Mouse (Mus musculus): Measurements from ENCODE around the gene Klc3.

Gene Klc3

DNA sequence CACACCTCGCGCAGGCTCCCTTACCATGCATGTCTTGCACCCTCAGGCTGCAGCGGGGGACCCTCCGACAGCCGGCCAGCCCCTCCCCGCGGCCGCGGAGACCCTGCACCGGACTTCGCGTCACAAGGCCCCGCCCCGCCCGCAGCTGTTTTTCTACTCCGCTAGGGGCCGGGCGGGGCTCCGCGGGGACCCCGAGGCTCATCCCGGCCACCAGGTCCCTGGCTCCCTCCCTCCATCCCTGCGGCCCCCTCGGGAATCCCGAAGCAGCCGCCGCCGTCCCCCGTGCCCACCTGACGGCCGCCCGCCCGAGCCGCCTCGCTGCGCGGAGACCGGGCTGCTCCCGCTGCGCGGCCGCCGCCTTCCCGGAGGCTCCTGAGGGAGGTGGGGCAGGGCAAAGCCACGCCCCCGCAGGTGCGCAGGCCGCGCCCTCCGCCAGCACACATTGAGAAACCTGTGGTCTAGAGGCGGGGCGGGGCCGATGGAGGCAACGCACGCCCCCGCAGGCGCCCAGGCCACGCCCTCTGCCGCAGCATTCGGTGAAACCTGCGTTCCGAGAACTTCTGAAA, at the start of gene Klc3:
Gene Klc3, minus strand, starts transcription at position 374 of the 566 bp plus-strand sequence.
- peak; percentile 91 to 94 for DNase-seq

DNA sequence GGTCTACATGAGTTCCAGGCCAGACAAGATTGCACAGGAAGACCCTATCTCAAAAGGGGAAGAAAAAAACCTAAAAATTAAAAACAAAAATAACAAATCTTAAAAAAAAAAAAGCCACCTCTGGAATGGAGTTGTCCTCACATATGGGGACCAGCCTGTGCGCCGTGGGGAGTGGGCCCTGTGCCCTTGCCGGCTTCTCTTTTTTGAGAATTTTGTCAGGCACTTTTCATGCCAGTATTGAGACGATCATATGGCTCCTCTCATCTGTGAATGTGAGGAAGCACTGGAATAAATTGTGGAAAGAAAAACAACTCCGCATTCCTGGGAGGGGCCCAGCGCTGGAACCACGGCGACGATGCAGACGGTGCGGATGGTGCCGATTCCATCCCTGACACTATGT, 45.3 kb upstream of the Klc3 start:
- no peak for DNase-seq

DNA sequence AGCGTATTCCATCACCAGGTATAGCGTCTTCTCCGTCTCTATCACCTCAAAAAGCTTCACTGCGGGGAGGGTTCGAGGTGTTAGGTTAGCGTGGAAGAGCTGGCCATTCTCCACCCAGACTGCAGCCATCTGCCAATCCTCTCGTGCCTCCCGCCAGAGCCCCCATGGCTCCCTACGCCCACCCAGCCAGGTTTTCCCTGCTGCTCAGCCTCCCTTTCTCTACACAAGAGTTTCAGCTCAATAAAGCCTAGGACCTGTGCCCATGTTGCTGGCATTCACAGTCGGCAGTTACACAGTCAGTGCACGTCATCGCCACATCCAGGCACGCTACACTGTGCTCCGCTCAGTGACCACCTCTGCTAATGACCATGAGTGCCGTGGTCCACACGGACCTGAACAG, 43.8 kb upstream of the Klc3 start:
- DNase-seq: no peak

DNA sequence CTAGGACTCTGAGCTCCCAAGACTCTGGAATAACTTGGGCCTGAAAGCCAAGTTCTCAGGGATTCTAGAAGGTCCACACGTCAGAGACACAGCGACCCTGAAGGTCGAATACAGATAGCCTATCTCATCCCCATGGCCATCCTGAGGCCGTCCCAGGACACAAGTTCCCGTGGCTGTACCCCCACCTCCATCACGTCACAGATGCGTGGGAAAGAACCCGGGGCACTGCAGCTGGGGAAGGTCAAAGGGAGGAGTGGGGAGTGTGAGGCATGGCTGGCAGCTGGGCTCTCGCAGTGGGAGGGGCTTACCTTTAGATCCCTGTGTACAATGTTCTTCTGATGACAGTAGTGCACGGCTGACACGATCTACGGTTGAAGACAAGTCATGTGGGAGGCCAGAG, 40.9 kb upstream of the Klc3 start:
- no peak for DNase-seq

DNA sequence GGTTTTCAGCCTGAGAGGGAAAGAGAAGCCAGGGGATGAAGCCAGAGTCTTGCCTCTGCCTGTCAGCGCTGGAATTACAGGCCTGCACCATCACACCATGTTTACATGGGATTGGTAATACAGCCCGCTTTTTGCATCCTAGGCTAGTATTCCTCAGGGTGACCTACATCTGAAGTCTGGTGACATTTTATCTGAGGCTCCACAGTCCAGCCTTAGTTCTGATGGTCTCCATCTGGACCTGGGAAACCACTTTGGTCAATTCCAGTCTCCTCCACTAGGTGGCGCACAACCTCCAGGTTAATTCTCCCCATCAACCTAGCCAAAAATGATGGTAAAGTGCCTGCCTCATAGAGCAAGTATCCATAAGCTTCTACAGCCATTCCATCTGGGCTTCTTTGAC, 39.4 kb upstream of the Klc3 start:
- DNase-seq: peak; percentile 52 to 71

DNA sequence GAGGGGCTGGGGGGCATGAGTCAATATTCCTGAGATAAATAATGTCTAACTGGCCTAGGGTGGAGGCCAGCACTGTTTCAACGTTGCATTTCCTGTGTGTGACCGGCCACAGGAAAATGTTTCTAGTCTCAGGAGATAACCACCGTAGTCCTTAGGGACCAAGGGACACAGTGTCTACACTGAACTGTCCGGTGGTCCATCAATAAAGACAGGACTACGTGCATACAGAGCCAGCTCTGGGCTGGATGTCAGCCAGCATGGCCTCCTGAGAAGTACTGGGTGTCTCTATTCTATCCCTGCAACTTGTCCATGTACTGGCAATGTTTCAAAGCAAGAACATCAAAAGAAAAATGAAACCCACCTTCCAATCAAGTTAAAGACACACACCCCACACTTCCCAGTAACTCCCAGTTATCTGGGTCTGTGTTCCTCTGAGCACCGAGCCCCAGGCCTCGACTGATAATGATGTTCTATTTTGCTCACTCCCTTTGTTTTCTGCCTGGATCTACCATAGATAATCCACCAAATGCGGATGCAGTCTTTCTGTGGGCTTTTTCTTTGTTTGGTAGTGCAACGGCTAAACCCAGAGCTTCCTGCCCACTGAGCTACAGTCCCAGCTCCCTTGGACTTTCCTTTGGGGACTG, 37.7 kb upstream of the Klc3 start:
- no peak for DNase-seq

DNA sequence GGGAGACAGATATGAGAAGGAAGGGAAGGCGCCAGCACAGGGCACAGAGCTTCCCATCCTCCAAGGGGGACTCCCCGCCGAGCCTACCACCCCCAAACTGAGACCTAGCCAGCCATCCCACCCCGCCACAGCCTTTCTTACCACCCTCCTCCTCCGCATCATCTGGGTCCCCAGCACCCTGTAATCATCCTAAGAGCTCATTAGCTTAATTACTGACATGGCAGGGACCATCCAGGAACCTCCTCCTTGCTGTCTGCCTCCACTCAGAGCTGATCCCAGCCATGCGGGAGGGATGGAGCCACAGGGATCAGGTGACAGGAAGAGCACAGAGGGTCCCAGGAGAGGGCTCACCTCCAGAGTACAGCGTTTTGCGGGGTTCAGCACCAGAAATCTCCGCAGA, 33.1 kb upstream of the Klc3 start:
- no peak for DNase-seq

DNA sequence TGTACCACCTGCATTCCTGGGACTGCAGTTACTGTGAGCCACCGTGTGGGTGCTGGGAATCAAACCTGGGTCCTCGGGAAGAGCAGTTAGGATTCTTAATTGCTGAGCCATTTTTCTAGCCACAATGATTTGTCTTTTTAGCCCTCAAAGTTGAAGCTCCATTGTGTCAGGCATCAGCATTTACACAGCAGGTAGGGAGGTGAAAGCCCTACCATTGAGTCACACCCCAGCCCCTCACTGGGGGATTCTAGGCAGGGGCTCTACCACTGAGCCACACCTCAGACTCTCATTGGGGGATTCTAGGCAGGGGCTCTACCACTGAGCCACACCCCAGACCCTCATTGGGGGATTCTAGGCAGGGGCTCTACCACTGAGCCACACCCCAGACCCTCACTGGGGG, 32.4 kb upstream of the Klc3 start:
- DNase-seq: no peak

DNA sequence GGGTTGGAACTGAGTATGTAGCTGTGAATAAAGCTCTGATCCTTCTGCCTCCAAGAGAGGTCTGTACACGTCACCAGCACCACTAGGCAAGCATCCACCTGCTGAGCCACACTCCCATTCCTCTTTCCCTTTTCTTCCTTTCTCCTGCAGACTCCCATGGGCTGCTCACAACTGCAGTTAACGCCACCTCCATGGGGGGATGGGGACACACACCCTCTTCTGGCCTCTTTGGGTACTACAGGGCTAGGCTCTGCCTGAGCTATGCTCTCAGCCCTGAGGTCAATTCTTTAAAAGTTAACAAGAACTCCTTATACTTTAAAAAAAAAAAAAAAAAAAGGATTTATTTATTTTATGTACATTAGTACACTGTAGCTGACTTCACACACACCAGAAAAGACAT, 28.6 kb upstream of the Klc3 start:
- no peak for DNase-seq

DNA sequence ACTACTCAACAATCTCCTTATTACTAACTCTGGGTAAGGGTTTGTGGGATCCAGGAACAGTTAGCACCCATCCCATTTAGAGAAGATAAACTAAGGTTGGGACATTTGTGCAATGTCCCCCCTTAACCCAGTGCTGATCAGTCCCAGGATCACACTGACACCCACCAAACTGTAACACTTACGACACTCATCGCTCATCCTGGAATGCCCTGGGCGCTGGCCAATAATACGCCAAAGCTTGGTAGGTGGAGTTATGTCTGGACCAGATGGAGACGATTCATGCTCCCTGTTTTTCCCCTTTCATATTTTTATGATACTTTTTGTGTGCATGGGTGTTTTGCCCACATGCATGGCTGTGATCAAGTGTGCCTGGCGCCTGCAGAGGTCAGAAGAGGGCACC, 26.5 kb upstream of the Klc3 start:
- no peak for DNase-seq

DNA sequence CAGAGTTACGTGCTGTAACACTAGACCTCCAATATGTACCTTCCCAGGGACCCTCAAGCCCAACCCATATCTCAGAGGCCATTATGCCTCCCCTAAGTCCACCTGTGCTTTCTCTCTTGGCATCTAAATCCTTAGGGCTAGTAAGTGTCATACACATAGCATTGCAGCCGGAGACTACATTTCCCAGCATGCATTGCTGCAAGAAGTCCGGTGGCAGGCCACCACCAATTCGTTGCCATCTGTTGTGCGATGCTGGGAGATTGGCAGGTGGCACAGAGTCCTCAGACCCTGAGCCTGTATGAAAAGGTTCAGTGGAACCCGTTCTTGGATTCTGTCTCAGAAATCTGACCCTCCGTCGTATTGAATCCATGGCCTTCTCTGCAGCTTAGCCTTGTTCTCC, 25.8 kb upstream of the Klc3 start:
- no peak for DNase-seq

DNA sequence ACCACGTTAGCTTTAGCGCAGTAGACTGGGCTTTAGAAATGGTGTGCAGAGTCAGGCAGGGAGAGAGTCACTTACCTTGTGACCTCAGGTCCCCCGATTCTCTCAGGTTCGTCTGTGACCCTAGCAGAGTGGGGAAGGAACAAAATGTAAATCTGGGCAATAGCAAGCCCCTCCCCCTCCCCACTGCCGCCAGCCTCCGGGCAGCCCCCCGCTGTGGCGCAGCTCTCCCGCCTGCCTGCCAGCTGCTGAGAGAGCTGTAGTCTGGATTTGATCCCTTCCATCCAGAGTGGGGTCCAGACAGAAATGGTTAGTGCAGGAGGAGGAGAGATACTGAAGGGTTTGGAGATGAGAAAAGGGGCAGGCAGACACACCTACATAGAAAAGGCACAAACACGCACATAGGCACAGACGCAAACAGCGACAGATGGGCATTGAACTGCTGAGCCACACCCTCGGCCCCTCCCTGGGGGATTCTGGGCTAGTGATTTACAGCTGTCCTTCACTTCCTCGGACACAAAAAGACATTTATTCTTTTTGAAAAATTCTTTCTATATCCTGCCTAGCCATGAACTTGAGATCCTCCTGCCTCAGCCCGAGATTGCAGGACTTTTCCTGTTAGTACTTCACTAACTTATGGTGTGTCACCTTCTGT, 24.2 kb upstream of the Klc3 start:
- no peak for DNase-seq

DNA sequence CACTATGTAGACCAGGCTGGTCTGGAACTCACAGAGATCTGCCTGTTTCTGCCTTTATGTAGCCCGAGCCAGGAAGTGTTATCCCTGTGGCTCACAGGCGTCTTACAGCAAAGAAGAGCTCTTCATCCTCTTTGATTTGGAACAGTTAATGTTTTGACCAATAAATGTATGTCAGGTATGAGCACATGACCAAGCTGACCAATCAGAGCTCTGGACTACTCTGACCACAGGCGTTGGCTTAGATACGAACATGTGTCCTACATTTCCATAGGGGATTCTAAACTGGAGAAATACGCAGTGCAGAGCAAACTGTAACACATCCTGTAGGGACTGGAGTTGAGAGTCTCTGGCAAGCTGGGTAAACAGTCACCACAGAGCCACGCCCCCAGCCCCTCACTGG, 23.0 kb upstream of the Klc3 start:
- DNase-seq: no peak

DNA sequence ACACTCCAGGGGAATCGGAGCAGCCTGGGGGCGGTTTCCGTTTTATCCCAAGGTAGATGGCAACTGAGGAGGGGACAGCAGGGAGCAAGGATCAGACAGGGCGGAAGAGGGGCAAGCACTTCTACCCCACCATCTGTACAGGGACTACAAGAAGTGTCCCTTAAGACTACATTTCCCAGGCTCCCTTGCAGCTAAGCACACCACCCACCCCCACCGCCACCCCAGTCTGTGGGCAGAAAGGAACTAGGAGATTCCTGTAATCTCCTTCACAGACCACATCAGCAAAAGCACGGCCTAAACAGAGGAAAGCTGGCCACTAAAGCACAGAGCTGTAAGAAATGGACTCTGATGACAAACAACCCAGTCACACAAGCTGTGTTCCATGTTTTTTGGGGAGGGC, 22.4 kb upstream of the Klc3 start:
- DNase-seq: no peak

DNA sequence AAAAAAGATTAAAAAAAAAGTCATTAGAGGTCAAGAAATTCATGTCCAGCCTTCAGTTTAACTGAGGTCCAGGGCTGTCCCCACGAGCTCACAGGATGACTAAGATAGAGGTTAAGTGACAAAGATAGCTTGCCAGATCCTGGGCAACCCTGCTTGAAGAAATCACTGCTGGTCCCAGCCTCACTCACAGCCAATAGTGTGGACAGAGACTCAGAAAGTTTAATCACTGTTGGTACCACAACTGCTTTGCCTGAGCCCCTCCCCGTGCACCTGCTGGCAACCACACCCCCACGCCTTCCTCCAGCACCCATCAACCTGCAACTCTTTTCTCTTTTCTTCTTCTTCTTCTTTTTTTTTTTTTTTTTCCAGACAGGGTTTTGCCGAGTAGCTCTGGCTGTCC, 20.1 kb upstream of the Klc3 start:
- no peak for DNase-seq

DNA sequence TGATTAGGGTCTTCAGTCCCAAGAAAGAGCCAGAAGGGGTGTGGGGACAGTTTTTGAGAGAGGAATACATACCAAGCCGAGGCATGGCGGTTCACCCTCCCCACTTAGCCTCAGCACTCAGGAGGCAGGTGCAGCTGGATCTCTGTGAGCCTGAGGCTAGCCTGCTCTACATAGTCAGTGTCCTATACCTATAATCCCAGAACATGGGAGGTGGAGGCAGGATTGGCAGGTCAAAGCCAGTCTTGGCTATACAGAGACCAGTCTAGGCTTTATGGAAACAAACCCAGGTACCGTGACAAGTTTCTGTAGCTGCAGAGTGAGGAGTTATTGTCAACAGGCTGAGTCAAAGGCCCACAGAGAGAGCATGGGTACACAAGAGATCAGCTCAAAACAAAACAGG, 19.2 kb upstream of the Klc3 start:
- no peak for DNase-seq

DNA sequence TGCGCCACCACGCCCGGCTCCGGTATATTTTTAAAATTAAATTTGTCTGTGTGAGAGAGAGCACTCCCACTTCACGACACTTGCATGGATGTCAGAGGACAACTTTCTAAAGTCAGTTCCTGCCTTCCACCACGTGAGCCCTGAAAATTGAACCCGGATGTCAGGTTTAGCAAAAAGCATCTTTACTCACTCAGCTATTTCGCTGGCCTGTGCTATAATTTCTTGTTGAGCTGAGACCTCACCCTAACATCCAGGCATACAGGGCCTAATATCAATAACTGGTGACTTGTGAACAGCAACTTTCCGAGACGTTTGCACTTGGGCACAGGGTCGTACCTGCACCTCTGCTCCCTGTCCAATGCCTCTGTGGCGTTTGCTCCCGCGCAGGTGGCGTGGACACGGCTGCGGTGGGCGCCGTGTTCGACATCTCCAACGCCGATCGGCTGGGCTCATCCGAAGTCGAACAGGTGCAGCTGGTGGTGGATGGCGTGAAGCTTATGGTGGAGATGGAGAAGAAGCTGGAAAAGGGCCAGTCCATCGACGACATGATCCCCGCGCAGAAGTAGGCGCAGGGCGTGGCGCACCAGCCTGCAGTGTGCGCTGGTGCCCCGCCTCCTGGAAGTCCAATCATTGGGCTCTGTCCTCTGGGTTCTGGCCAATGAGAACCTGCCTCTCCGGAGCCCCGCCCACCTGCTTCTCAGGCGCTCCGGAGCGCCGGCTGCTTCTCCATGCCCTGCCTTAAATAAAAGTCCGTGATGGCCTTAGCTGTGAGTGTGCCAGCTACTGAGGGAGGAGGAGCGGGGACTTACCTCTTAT, 17.1 kb upstream of the Klc3 start:
- DNase-seq: peak; percentile 82 to 89

DNA sequence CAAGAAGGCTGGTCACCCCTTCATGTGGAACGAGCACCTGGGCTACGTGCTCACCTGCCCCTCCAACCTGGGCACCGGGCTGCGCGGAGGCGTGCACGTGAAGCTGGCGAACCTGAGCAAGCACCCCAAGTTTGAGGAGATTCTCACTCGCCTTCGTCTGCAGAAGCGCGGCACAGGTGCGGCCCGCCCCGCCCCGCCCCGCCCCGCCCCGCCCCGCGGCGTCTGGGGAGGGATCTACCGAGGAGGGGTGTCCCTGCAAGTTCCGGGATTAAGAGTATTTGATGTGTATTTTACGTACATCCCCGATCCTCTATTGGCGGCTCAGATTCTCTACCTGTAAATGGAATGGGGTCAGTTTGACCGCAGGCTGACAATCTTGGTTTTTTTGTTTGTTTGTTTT, 16.2 kb upstream of the Klc3 start:
- DNase-seq: no peak

DNA sequence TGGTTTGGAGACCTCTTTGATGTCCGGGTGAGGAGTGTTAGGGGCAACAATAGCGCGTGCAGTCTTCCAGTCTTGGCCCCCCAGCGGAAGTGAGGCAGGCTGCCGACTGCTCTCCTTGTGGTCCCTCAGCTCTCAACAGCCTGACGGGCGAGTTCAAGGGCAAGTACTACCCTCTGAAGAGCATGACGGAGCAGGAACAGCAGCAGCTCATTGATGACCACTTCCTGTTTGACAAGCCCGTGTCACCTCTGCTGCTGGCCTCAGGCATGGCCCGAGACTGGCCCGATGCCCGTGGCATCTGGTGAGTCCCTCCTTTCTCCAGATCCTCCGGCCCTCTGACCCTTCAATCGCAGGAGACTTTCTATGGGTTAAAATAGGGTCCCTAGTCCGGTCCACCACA, 12.7 kb upstream of the Klc3 start:
- DNase-seq: no peak

DNA sequence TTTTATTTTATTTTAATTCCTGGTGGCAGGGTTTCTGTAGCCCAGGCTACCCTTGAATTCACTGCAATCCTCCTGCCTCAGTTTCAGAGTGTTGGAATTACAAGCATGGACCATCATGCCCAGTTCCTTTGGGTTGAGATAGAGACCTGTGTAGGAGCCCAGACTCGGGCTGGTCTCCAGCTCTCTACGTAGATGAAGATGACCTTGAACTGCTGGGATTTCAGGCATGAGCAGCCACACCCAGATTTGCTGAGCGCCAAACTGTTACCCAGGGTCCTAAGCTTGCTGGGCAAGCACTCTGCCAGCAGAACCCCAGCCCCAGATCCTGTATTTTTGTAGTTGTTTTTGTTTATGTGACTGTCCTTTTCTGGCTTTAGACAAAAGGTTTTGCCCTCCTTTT, 9.6 kb upstream of the Klc3 start:
- DNase-seq: no peak

DNA sequence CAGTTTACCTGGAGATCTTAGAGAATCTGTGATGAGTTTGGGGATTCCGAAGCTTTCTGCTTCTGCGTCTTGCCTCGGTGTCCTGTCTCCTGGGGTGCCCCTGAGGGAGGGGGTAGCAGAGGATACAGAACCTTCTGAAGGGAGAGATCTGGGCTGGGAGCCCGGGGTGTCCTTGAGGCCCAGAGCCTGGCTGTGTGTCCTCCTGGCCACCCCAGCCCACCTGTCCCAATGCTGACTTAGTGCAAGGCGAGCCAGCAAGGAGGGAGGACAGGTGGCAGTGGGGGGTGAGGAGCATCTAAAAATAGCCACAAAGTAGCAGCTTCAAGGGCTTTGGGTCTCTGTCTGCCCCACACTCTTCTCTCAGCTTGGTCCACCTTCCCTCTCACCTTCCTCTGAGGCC, 7.9 kb upstream of the Klc3 start:
- DNase-seq: no peak

DNA sequence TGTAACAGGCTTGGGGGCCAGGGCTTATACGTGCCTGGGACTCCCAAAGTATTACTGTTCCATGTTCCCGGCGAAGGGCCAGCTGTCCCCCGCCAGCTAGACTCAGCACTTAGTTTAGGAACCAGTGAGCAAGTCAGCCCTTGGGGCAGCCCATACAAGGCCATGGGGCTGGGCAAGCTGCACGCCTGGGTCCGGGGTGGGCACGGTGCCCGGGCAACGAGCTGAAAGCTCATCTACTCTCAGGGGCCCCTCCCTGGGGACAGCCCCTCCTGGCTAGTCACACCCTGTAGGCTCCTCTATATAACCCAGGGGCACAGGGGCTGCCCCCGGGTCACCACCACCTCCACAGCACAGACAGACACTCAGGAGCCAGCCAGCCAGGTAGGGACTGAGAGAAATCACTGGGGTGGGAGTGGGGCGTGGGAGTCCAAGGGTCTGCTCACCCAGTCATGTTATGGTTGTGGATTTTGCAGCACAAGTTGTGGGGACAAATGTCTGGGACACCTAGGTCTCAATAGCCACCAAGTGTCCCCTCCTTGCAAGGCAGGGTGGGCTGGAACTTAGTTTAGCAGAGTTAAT, 7.0 kb upstream of the Klc3 start:
- no peak for DNase-seq

DNA sequence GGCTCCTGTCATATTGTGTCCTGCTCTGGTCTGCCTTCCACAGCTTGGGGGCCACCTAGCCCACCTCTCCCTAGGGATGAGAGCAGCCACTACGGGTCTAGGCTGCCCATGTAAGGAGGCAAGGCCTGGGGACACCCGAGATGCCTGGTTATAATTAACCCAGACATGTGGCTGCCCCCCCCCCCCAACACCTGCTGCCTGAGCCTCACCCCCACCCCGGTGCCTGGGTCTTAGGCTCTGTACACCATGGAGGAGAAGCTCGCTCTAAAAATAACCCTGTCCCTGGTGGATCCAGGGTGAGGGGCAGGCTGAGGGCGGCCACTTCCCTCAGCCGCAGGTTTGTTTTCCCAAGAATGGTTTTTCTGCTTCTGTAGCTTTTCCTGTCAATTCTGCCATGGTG, 5.8 kb upstream of the Klc3 start:
- no peak for DNase-seq

DNA sequence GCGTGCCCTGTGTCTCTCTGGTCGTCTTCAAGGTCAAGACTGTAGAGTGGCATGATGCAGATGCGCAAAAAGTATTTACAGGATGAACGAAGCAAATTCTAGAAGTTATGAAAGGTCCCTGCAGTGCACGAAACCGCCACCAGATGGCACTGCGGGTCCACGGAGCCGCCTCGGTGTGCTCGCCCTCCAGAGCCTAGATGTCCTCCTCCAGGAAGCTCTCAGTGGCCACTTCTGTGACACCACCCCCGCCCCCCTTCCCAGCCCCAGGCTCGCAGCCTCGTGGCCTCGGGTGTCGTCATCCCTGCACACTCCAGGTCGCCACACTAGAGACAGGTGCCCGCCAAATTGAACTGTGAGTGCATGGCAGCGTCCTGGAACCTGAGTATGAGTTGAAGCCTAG, 1.5 kb upstream of the Klc3 start:
- DNase-seq: peak; percentile 79 to 86
